Mouse (Mus musculus) brain, embryonic 14.5 days (tissue): ENCODE data around the gene Trpm5.

Source experiments
- CTCF ChIP-seq: fragments of 200-500 bp; IDR thresholded peaks from 2 replicates; pipeline ENCODE4 v1.5.1; 2012; ENCODE audit warnings: inconsistent platforms, mild to moderate bottlenecking, moderate library complexity, borderline replicate concordance; ENCODE audit not compliant: insufficient read depth, insufficient read length; ENCODE audit errors: extremely low read depth
- POLR2A ChIP-seq: fragments of 200-500 bp; IDR thresholded peaks from 2 replicates; pipeline ENCODE4 v1.6.1; 2012; ENCODE audit warnings: mild to moderate bottlenecking, inconsistent platforms, borderline replicate concordance; ENCODE audit not compliant: poor library complexity, insufficient read depth, insufficient read length, severe bottlenecking; ENCODE audit errors: extremely low read depth

- TF ChIP-seq POLR2A: no peak
- TF ChIP-seq CTCF: peak; percentile 81
These were observed at the start of gene Trpm5 for GRCm38 (mm10) chr7:143094592-143095553.
